ENCODE assay signal across 9 mouse cellular contexts in the genomic region with DNA sequence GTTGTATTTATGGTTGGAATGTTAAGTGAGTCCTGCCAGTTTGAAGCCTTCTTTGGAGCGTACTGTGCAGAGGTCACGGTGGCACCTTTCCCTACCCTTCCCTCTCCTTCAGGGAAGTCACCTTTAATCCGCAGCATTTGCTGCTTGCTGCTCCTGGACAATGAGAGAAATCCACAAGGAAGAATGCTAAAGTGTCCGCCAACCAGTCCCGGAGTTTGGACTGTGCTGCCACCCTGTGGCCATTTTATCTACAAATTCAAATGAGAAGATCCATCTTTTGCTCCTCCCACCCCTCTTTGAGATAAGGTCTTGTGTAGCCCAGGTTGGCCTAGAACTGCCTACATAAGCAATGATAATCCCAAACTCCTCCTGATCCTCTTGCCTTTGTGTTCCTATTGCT. TPM values are rescaled to one million over a fixed set of nuclear protein-coding genes. Genes with fewer than 3 reads are reported as not detected.
DNase-seq lines count a peak whose midpoint lies in the region; ATAC-seq and TF ChIP-seq lines count a peak whose summit lies in the region.
"Had no signal": no experiment of that assay in that cellular context is flagged by ENCODE, and none has a peak within 500 bp of the region (broad histone marks: within the 10 kb centered on the region; RNA-seq: fewer than 3 reads in every experiment).

No protein-coding gene starts in this region.

- H3K9ac ChIP-seq in ES-E14 (ENCODE audit: insufficient read depth, low read depth, low read length, poor library complexity, severe bottlenecking) = no peak overlapping the region
- no peak overlapping the region for H3K9ac ChIP-seq in forebrain, postnatal 0 days
- no peak overlapping the region for H3K9ac ChIP-seq in lung, postnatal 0 days (replicated peaks; ENCODE audit: low read depth)

- H3K9me3 ChIP-seq in ES-E14 (ENCODE audit: control insufficient read depth, insufficient read depth, low read depth, low read length) = no peaks in the 10 kb centered on the region
- no peaks in the 10 kb centered on the region for H3K9me3 ChIP-seq in forebrain, postnatal 0 days (ENCODE audit: low read length)
- no peaks in the 10 kb centered on the region for H3K9me3 ChIP-seq in lung, postnatal 0 days (ENCODE audit: low read length)

- H3K27ac ChIP-seq in ES-E14 (ENCODE audit: insufficient read depth, low read depth, low read length, poor library complexity, severe bottlenecking) = no peak overlapping the region
- no peak overlapping the region for H3K27ac ChIP-seq in forebrain, postnatal 0 days (ENCODE audit: low read depth, low read length)
- no peak overlapping the region for H3K27ac ChIP-seq in lung, postnatal 0 days (ENCODE audit: low read length)

- WGBS in forebrain, postnatal 0 days = 3% methylated on average over 5 of the region's 5 CpGs
- WGBS in lung, postnatal 0 days = 6% methylated on average over 5 of the region's 5 CpGs

- in situ Hi-C loops in ES-E14 (cut with MboI; ENCODE audit: low sequenced_read_pairs in 2 of 2, unreplicated experiment in 2 of 2) = loop anchor here (10.0 to 25.0 kb wide), 2 partner anchors 209 to 222 kb away; no protein-coding TSS in a partner anchor

- DNase-seq in ES-E14 (ENCODE audit: low read depth, low spot score) = peak; percentile 75
- peak; percentile 65 for DNase-seq in cerebellum, adult 11-12 months
- peak; percentile 91 for DNase-seq in forebrain, postnatal 0 days
- peak; percentile 65 to 92 for DNase-seq in layer of hippocampus, adult 18-20 months (ENCODE audit: low spot score in 2 of 2)
- DNase-seq in lung, postnatal 0 days (ENCODE audit: low spot score) = peak; percentile 93
- DNase-seq in ovary, postnatal 36 days (ENCODE audit: low spot score) = peak; percentile 68
- DNase-seq in thymus, postnatal 14 days = peak; percentile 69

- H3K4me3 ChIP-seq in ES-E14 (ENCODE audit: insufficient read depth in 1 of 2, low read depth in 1 of 2, low read length in 2 of 2, poor library complexity in 1 of 2, severe bottlenecking in 1 of 2) = no peak overlapping the region
- H3K4me3 ChIP-seq in forebrain, postnatal 0 days (ENCODE audit: low read depth, low read length) = no peak overlapping the region
- H3K4me3 ChIP-seq in lung, postnatal 0 days (ENCODE audit: low read depth, low read length) = no peak overlapping the region
- H3K4me3 ChIP-seq: erythroblast, embryonic 14.5 days had no signal

- TF ChIP-seq CTCF in forebrain, postnatal 0 days (IDR thresholded peaks at IDR 0.05; ENCODE audit: low read depth) = peak; percentile 84
- TF ChIP-seq CTCF in lung, postnatal 0 days (IDR thresholded peaks at IDR 0.05) = peak; percentile 84

- peak; percentile 25; the same call in 1 of the 2 replicates for ATAC-seq in forebrain, postnatal 0 days
- ATAC-seq in hematopoietic stem cell, adult 5-6 weeks (replicated peaks in 1 of 2; ENCODE audit: insufficient read depth in 1 of 2, low FRiP score in 2 of 2, low TSS enrichment in 1 of 2, low read depth in 1 of 2, poor library complexity in 2 of 2, severe bottlenecking in 2 of 2) = 0 out of 4 replicates have a peak, but pooled peaks have one; percentile 21 to 37
- peak; percentile 49 for ATAC-seq in lung, postnatal 0 days

- H3K4me1 ChIP-seq in ES-E14 (ENCODE audit: control insufficient read depth in 2 of 2, insufficient read depth in 2 of 2, low read length in 2 of 2, poor library complexity in 1 of 2) = no peaks in the 10 kb centered on the region
- H3K4me1 ChIP-seq in forebrain, postnatal 0 days (ENCODE audit: insufficient read depth) = peaks cover 10% of the 10 kb centered on the region; the same call in 1 of the 2 replicates
- no peaks in the 10 kb centered on the region; the same call in 1 of the 2 replicates for H3K4me1 ChIP-seq in lung, postnatal 0 days (ENCODE audit: insufficient read depth, low read depth, low read length)

- no peaks in the 10 kb centered on the region for H3K36me3 ChIP-seq in ES-E14 (ENCODE audit: control insufficient read depth, insufficient read depth, low read length, poor library complexity, severe bottlenecking)
- no peaks in the 10 kb centered on the region for H3K36me3 ChIP-seq in forebrain, postnatal 0 days (ENCODE audit: insufficient read depth)
- H3K36me3 ChIP-seq in lung, postnatal 0 days (ENCODE audit: insufficient read depth, low read length) = no peaks in the 10 kb centered on the region

- H3K27me3 ChIP-seq in forebrain, postnatal 0 days (ENCODE audit: insufficient read depth, low read length) = no peaks in the 10 kb centered on the region
- no peaks in the 10 kb centered on the region for H3K27me3 ChIP-seq in lung, postnatal 0 days (replicated peaks; ENCODE audit: insufficient read depth, low read length)

- no peak overlapping the region; the same call in 1 of the 2 replicates for H3K4me2 ChIP-seq in forebrain, postnatal 0 days (ENCODE audit: low read depth)
- no peak overlapping the region for H3K4me2 ChIP-seq in lung, postnatal 0 days (replicated peaks; ENCODE audit: low read depth, low read length)

- TF ChIP-seq EP300 in lung, postnatal 0 days (IDR thresholded peaks at IDR 0.05) = peak; percentile 34; the same call in 1 of the 2 replicates

TF ChIP-seq in ES-E14, 5 proteins besides CTCF, POLR2A, EP300 and RAD21:
- no peak for TF ChIP-seq HCFC1 (IDR thresholded peaks at IDR 0.05; ENCODE audit: borderline replicate concordance, insufficient read depth, low read length)
- TF ChIP-seq ZC3H11A (IDR thresholded peaks at IDR 0.05; ENCODE audit: borderline replicate concordance, low read depth, low read length) = peak; percentile 83
TF ChIP-seq in ES-E14: peak in this region for 1.

RNA-seq across cellular contexts. Expression of gene Apobec4, which starts 3.9 kb away (rescaled TPM):
- total RNA-seq in ES-E14 (2012; rRNA removed) = not detected in 2 replicates
- total RNA-seq in forebrain, postnatal 0 days (2014; rRNA removed) = 0.15 and 0.48 TPM in 2 replicates
- polyA plus RNA-seq in forebrain, postnatal 0 days (2015; fragmentation: Nextera tagmentation; extraction: Ambion mirVana) = 0.09 and 0.19 TPM in 2 replicates
- not detected in 2 replicates for total RNA-seq in hematopoietic stem cell, adult 5-6 weeks (2017)
- total RNA-seq in layer of hippocampus, adult 18-20 months (2021) = not detected
- polyA plus RNA-seq in lung, postnatal 0 days (2015; fragmentation: Nextera tagmentation; extraction: Ambion mirVana) = 0.50 and 0.74 TPM in 2 replicates
- polyA plus RNA-seq: erythroblast, embryonic 14.5 days had no signal

RNA-seq across cellular contexts. Expression of gene Rgl1, which starts 19.7 kb away (rescaled TPM):
- 1.2 and 1.3 TPM in 2 replicates for total RNA-seq in ES-E14 (2012; rRNA removed)
- 26.7 and 27.8 TPM in 2 replicates for total RNA-seq in forebrain, postnatal 0 days (2014; rRNA removed)
- 18.8 and 22.5 TPM in 2 replicates for polyA plus RNA-seq in forebrain, postnatal 0 days (2015; fragmentation: Nextera tagmentation; extraction: Ambion mirVana)
- 14.3 and 17.0 TPM in 2 replicates for total RNA-seq in hematopoietic stem cell, adult 5-6 weeks (2017)
- 100 to 1,000 TPM; 114 to 119 TPM for total RNA-seq in layer of hippocampus, adult 18-20 months (2021)
- polyA plus RNA-seq in lung, postnatal 0 days (2015; fragmentation: Nextera tagmentation; extraction: Ambion mirVana) = 33.2 and 44.4 TPM in 2 replicates

RNA-seq across cellular contexts. Expression of gene Arpc5, which starts 19.9 kb away (rescaled TPM):
- total RNA-seq in ES-E14 (2012; rRNA removed) = 61.0 and 95.0 TPM in 2 replicates
- 301 and 341 TPM in 2 replicates for total RNA-seq in forebrain, postnatal 0 days (2014; rRNA removed)
- 537 and 561 TPM in 2 replicates for polyA plus RNA-seq in forebrain, postnatal 0 days (2015; fragmentation: Nextera tagmentation; extraction: Ambion mirVana)
- total RNA-seq in hematopoietic stem cell, adult 5-6 weeks (2017) = 129 and 144 TPM in 2 replicates
- 100 to 1,000 TPM; 177 to 198 TPM for total RNA-seq in layer of hippocampus, adult 18-20 months (2021)
- polyA plus RNA-seq in lung, postnatal 0 days (2015; fragmentation: Nextera tagmentation; extraction: Ambion mirVana) = 376 and 377 TPM in 2 replicates

RNA-seq across cellular contexts. Expression of gene Ncf2, which starts 53.6 kb away (rescaled TPM):
- 2.7 and 5.4 TPM in 2 replicates for total RNA-seq in ES-E14 (2012; rRNA removed)
- 2.3 and 4.1 TPM in 2 replicates for total RNA-seq in forebrain, postnatal 0 days (2014; rRNA removed)
- 1.9 and 2.0 TPM in 2 replicates for polyA plus RNA-seq in forebrain, postnatal 0 days (2015; fragmentation: Nextera tagmentation; extraction: Ambion mirVana)
- total RNA-seq in hematopoietic stem cell, adult 5-6 weeks (2017) = 104 and 105 TPM in 2 replicates
- total RNA-seq in layer of hippocampus, adult 18-20 months (2021) = 1 to 10 TPM; 2.7 to 3.4 TPM
- 9.6 and 12.0 TPM in 2 replicates for polyA plus RNA-seq in lung, postnatal 0 days (2015; fragmentation: Nextera tagmentation; extraction: Ambion mirVana)
